Mouse (Mus musculus) bone marrow, adult 2 months (tissue): ENCODE results near the gene Dlg2.

Experiments used
- CTCF ChIP-seq: fragments of 200-500 bp; IDR thresholded peaks from 2 replicates; pipeline ENCODE4 v1.5.1; 2011; ENCODE audit warnings: low read length, control low read depth; ENCODE audit not compliant: control insufficient read depth, insufficient read depth
- POLR2A ChIP-seq: fragments of 200-500 bp; IDR thresholded peaks from 2 replicates; pipeline ENCODE4 v1.6.1; 2011; ENCODE audit warnings: low read depth, mild to moderate bottlenecking, control low read depth, low read length, borderline replicate concordance; ENCODE audit not compliant: control insufficient read depth

- TF ChIP-seq CTCF (no peak), POLR2A (no peak)
Observed at GRCm38 (mm10) chr7:91677934-91678333, 1201.5 kb downstream of the Dlg2 start.
